ENCODE assay signal across 8 mouse cellular contexts in the genomic region with DNA sequence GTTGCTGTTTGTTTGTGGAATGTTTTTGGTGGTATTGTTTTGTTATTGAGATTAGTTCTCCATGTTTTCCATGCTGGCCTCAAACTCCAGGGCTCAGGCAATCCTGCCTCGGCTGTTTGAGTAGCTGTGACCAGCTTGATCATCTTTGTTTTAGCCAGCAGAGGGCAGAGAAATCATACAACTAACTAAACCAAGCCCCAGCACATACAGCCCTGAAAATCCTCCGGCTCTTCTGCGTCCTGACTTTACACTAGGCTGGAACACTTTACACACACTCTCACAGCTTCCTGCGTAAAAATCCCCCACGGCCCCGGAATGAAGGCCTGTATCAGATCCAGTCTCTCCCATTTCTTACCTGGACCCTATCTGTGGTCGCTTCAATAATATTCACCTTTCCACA. TPM values are rescaled to one million over a fixed set of nuclear protein-coding genes. Genes with fewer than 3 reads are reported as not detected.
DNase-seq lines count a peak whose midpoint lies in the region; ATAC-seq and TF ChIP-seq lines count a peak whose summit lies in the region.
"Had no signal": no experiment of that assay in that cellular context is flagged by ENCODE, and none has a peak within 500 bp of the region (broad histone marks: within the 10 kb centered on the region; RNA-seq: fewer than 3 reads in every experiment).

No protein-coding gene starts in this region.

- no peaks in the 10 kb centered on the region for H3K9me3 ChIP-seq in midbrain, embryonic 15.5 days
- H3K9me3 ChIP-seq: liver, embryonic 15.5 days had no signal

- intact Hi-C loops in left cerebral cortex, adult 2 months (cut with DNase I), result no loop called here

- no peaks in the 10 kb centered on the region for H3K4me1 ChIP-seq in midbrain, embryonic 15.5 days

- WGBS in midbrain, embryonic 15.5 days, result 35% methylated on average over 7 of the region's 7 CpGs

- peak; percentile 75 for ATAC-seq in midbrain, embryonic 15.5 days (replicated peaks)

- H3K27ac ChIP-seq in left cerebral cortex, adult 2 months, result no peak overlapping the region
- H3K27ac ChIP-seq in midbrain, embryonic 15.5 days, result no peak overlapping the region
- H3K27ac ChIP-seq: liver, embryonic 15.5 days had no signal

- no peak overlapping the region for H3K4me3 ChIP-seq in left cerebral cortex, adult 2 months
- H3K4me3 ChIP-seq in midbrain, embryonic 15.5 days, result no peak overlapping the region
- H3K4me3 ChIP-seq: liver, embryonic 15.5 days had no signal

- no peak overlapping the region for H3K9ac ChIP-seq in midbrain, embryonic 15.5 days
- H3K9ac ChIP-seq: liver, embryonic 15.5 days had no signal

- no peaks in the 10 kb centered on the region for H3K36me3 ChIP-seq in midbrain, embryonic 15.5 days (replicated peaks)

- peak; percentile 55 for TF ChIP-seq CTCF in left cerebral cortex, adult 2 months (IDR thresholded peaks at IDR 0.05)

- H3K27me3 ChIP-seq in midbrain, embryonic 15.5 days (replicated peaks), result no peaks in the 10 kb centered on the region
- H3K27me3 ChIP-seq: liver, embryonic 15.5 days had no signal

- no peak overlapping the region for H3K4me2 ChIP-seq in midbrain, embryonic 15.5 days
- H3K4me2 ChIP-seq: liver, embryonic 15.5 days had no signal

- peak in 1 of 2 experiments; percentile 11 for DNase-seq in left cerebral cortex, adult 2 months (ENCODE audit: extremely low spot score in 1 of 2, low spot score in 2 of 2)
- DNase-seq in left cerebral cortex, adult 8-10 months (ENCODE audit: low spot score in 2 of 2), result no peak
- DNase-seq in adrenal gland, adult 2 months, result peak; percentile 36
- DNase-seq in frontal cortex, postnatal 10 days (ENCODE audit: low spot score in 2 of 2), result peak; percentile 16 to 27
- peak; percentile 56 to 62 for DNase-seq in kidney, postnatal 36 days
- DNase-seq in cerebellum, adult 11 months, result no peak

RNA-seq across cellular contexts. Expression of a gene that starts 6.6 kb away (rescaled TPM):
- 1 to 10 TPM; 1.3 to 1.9 TPM for total RNA-seq in left cerebral cortex, adult 2 months (2021)
- 1 to 10 TPM; 1.5 to 3.5 (median 2.6) TPM for total RNA-seq in left cerebral cortex, adult 8-10 months (2022)
- total RNA-seq in adrenal gland, adult 2 months (2021), result 10 to 100 TPM; 11.7 to 13.5 TPM
- polyA plus RNA-seq in adrenal gland, adult 2 months (2012; rRNA removed), result 13.4 and 15.4 TPM in 2 replicates
- polyA plus RNA-seq in midbrain, embryonic 15.5 days (2015; fragmentation: Nextera tagmentation; extraction: Ambion mirVana), result 1.5 and 2.2 TPM in 2 replicates

RNA-seq across cellular contexts. Expression of a gene that starts 14.2 kb away (rescaled TPM):
- total RNA-seq in left cerebral cortex, adult 2 months (2021), result not detected
- total RNA-seq in left cerebral cortex, adult 8-10 months (2022), result not detected
- total RNA-seq in adrenal gland, adult 2 months (2021), result not detected
- 0.04 and 0.08 TPM in 2 replicates for polyA plus RNA-seq in adrenal gland, adult 2 months (2012; rRNA removed)
- not detected in 2 replicates for polyA plus RNA-seq in midbrain, embryonic 15.5 days (2015; fragmentation: Nextera tagmentation; extraction: Ambion mirVana)

RNA-seq across cellular contexts. Expression of a gene that starts 30.6 kb away (rescaled TPM):
- not detected for total RNA-seq in left cerebral cortex, adult 2 months (2021)
- not detected for total RNA-seq in left cerebral cortex, adult 8-10 months (2022)
- not detected for total RNA-seq in adrenal gland, adult 2 months (2021)
- polyA plus RNA-seq in adrenal gland, adult 2 months (2012; rRNA removed), result not detected in 2 replicates
- polyA plus RNA-seq in midbrain, embryonic 15.5 days (2015; fragmentation: Nextera tagmentation; extraction: Ambion mirVana), result not detected in 2 replicates
- polyA plus RNA-seq: liver, embryonic 15.5 days had no signal

RNA-seq across cellular contexts. Expression of a gene that starts 42.0 kb away (rescaled TPM):
- not detected for total RNA-seq in left cerebral cortex, adult 2 months (2021)
- total RNA-seq in left cerebral cortex, adult 8-10 months (2022), result not detected
- not detected for total RNA-seq in adrenal gland, adult 2 months (2021)
- not detected in 2 replicates for polyA plus RNA-seq in adrenal gland, adult 2 months (2012; rRNA removed)
- 0.40 and 0.56 TPM in 2 replicates for polyA plus RNA-seq in midbrain, embryonic 15.5 days (2015; fragmentation: Nextera tagmentation; extraction: Ambion mirVana)
- polyA plus RNA-seq: liver, embryonic 15.5 days had no signal

Comparison
In these comparisons a context has a peak if more than half of its experiments do, and no peak if none do; other contexts are left out.
1. DNase-seq: peak in adrenal gland, adult 2 months (single experiment), frontal cortex, postnatal 10 days (2 of 2) and kidney, postnatal 36 days (2 of 2); none in left cerebral cortex, adult 8-10 months (0 of 2) and cerebellum, adult 11 months (single experiment).